Mouse (Mus musculus): ENCODE data around the gene Tbc1d16.

Gene Tbc1d16

GRCm38 (mm10) chr11:119168851-119169250 is 59.4 kb downstream of the Tbc1d16 start:
- DNase-seq: no peak

- no peak for DNase-seq
Observed at GRCm38 (mm10) chr11:119165995-119166394, 62.3 kb downstream of the Tbc1d16 start.

GRCm38 (mm10) chr11:119164375-119164774 is 63.9 kb downstream of the Tbc1d16 start:
- no peak for DNase-seq

- DNase-seq: no peak
Observed at GRCm38 (mm10) chr11:119163734-119163992, 64.6 kb downstream of the Tbc1d16 start.

- peak; percentile 38 for DNase-seq
Observed at GRCm38 (mm10) chr11:119162959-119163733, 65.2 kb downstream of the Tbc1d16 start.

GRCm38 (mm10) chr11:119161665-119162064 is 66.6 kb downstream of the Tbc1d16 start:
- no peak for DNase-seq

- DNase-seq: no peak
Observed at GRCm38 (mm10) chr11:119160050-119160449, 68.2 kb downstream of the Tbc1d16 start.

- DNase-seq: peak; percentile 73
Observed at GRCm38 (mm10) chr11:119159496-119159895, 68.8 kb downstream of the Tbc1d16 start.

- DNase-seq: no peak
Observed at GRCm38 (mm10) chr11:119157377-119158189, 70.7 kb downstream of the Tbc1d16 start.

GRCm38 (mm10) chr11:119156481-119157254 is 71.6 kb downstream of the Tbc1d16 start:
- DNase-seq: peak; percentile 62

- DNase-seq: peak; percentile 51
Observed at GRCm38 (mm10) chr11:119155638-119156480, 72.4 kb downstream of the Tbc1d16 start.

- DNase-seq: no peak
Observed at GRCm38 (mm10) chr11:119152321-119152831, 75.9 kb downstream of the Tbc1d16 start.

GRCm38 (mm10) chr11:119151073-119151607 is 77.2 kb downstream of the Tbc1d16 start:
- DNase-seq: no peak

GRCm38 (mm10) chr11:119150442-119150841 is 77.9 kb downstream of the Tbc1d16 start:
- no peak for DNase-seq

GRCm38 (mm10) chr11:119148829-119149228 is 79.5 kb downstream of the Tbc1d16 start:
- DNase-seq: no peak

- DNase-seq: no peak
Observed at GRCm38 (mm10) chr11:119147153-119147552, 81.1 kb downstream of the Tbc1d16 start.

- DNase-seq: no peak
Observed at GRCm38 (mm10) chr11:119146140-119146539, 82.2 kb downstream of the Tbc1d16 start.

GRCm38 (mm10) chr11:119144801-119145475 is 83.4 kb downstream of the Tbc1d16 start:
- DNase-seq: no peak

- DNase-seq: no peak
Observed at GRCm38 (mm10) chr11:119143376-119144002, 84.8 kb downstream of the Tbc1d16 start.

- no peak for DNase-seq
Observed at GRCm38 (mm10) chr11:119142615-119143014, 85.7 kb downstream of the Tbc1d16 start.

GRCm38 (mm10) chr11:119139026-119139425 is 89.3 kb downstream of the Tbc1d16 start:
- no peak for DNase-seq
